Mouse (Mus musculus): Measurements from ENCODE around the gene Stard3nl. TPM values are rescaled to one million over a fixed set of nuclear protein-coding genes. Genes with fewer than 3 reads are reported as not detected.

Gene Stard3nl
- 19.6 and 20.7 TPM in 2 replicates for polyA plus RNA-seq (2012; rRNA removed)

GRCm38 (mm10) chr13:19395688-19396354 is at the start of gene Stard3nl:
Gene Stard3nl, minus strand, starts transcription at chr13:19395795.

Other genes with a start within 250 kb of the Stard3nl start
- 19.0 and 24.7 TPM in 2 replicates for gene Epdr1, start 224.1 kb upstream of the Stard3nl start, polyA plus RNA-seq (2012; rRNA removed)
- gene Sfrp4, start 227.3 kb upstream of the Stard3nl start, polyA plus RNA-seq (2012; rRNA removed), result 3.0 and 3.7 TPM in 2 replicates

Data from colon, adult 2 months (tissue).